Mouse (Mus musculus) adrenal gland, adult 10 weeks (tissue): ENCODE results near the gene Ryr2. TPM values are rescaled to one million over a fixed set of nuclear protein-coding genes. Genes with fewer than 3 reads are reported as not detected.

ENCODE experiments used
- polyA plus RNA-seq: library from polyadenylated mRNA; stranded (reverse); fragments of 350-450 nt; fragmentation: Illumina TruSeq; extraction: RNeasy Lipid Tissue Mini Kit (QIAGEN cat#74804); gene quantifications from one replicate; pipeline ENCODE4 v1.2.3, GENCODE M21; 2014; ENCODE audit warnings: low read depth, low replicate concordance

The Ryr2 gene
- 4.2 TPM for polyA plus RNA-seq

GRCm38 (mm10) chr13:12106662-12107632, at the start of gene Ryr2:
Ryr2 (minus strand) TSS chr13:12106945.

Other genes with a start within 250 kb of the Ryr2 start
- 26.1 TPM for gene Mtr, start 151.2 kb upstream of the Ryr2 start, polyA plus RNA-seq
- 0.23 TPM for gene Actn2, start 233.8 kb upstream of the Ryr2 start, polyA plus RNA-seq